Mouse (Mus musculus): ENCODE data around the gene 1110008P14Rik. TPM values are rescaled to one million over a fixed set of nuclear protein-coding genes. Genes with fewer than 3 reads are reported as not detected.

The 1110008P14Rik gene
- 70.6 TPM for polyA plus RNA-seq (2017; shearing (Covaris generic))

GRCm38 (mm10) chr2:32381775-32382223 lies at the start of gene 1110008P14Rik:
1110008P14Rik (minus strand) TSS chr2:32381938.

DNA sequence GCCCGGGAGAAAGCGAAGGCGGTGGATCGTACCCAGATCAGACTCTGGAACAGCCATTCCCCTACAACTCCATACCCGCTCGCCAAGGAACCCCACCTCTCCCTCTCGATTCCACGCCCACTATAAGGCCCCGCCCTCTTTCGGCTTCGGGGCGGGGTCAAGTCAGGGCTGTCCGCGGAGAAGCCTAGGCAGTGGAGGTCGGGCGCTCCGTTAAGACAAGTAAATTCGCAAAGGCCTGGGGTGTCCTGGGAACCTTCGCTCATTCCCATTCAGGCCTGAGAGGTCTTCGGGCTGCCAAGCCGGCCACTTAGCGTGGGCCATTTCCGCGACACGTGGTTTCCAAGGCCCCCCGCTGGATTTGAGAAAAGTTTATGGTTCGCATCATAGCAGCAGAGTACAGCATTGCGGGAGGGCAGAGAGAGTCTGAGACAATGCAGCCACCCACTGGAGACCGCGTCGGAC lies 13.8 kb upstream of the 1110008P14Rik start, which contains the start of gene Ptges2:
Gene Ptges2, plus strand, starts transcription at position 413 of the 462 bp plus-strand sequence.

DNA sequence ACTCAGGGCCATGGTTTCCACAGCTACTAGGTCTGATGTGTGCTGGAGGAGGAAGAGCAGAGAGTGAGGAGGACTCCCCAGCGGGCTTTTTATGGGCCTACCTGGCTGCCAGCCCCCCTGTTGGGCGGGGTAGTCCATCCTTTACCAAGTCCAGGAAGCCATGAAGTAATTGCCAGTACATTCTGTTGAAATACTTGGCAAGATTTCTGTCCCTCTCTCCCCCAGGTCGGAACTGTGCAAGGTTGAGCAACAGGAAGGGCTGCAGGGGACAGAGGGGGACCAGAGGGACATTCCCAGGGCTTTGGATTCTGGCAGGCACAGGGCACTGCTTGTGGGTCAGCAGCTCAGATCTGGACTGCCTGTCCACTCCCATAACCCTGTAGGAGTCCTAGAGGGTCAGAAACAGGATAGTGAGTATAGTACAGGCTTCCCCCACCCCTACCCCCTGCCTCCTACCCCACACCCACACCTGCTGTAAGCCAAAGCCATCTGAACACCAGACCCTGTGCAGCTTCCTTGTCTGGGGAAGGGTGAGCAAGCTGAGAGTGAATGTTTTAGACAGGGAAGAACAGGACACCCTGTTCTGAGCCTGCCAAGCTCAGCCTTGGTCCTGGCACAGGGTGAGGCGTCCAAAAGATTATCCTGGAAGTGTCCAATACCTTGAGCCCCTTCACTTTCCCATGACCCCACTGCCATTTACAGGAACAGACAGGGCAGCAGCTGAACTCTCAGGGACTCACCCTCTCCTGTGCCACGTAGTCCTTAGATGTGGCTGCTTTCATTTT lies 6.2 kb upstream of the 1110008P14Rik start, which contains the start of gene Lcn2:
Gene Lcn2, minus strand, starts transcription at position 547 of the 785 bp plus-strand sequence.

GRCm38 (mm10) chr2:32353007-32353542 lies 28.7 kb downstream of the 1110008P14Rik start, which contains the start of gene Dnm1:
Dnm1 (minus strand) TSS chr2:32353338.

DNA sequence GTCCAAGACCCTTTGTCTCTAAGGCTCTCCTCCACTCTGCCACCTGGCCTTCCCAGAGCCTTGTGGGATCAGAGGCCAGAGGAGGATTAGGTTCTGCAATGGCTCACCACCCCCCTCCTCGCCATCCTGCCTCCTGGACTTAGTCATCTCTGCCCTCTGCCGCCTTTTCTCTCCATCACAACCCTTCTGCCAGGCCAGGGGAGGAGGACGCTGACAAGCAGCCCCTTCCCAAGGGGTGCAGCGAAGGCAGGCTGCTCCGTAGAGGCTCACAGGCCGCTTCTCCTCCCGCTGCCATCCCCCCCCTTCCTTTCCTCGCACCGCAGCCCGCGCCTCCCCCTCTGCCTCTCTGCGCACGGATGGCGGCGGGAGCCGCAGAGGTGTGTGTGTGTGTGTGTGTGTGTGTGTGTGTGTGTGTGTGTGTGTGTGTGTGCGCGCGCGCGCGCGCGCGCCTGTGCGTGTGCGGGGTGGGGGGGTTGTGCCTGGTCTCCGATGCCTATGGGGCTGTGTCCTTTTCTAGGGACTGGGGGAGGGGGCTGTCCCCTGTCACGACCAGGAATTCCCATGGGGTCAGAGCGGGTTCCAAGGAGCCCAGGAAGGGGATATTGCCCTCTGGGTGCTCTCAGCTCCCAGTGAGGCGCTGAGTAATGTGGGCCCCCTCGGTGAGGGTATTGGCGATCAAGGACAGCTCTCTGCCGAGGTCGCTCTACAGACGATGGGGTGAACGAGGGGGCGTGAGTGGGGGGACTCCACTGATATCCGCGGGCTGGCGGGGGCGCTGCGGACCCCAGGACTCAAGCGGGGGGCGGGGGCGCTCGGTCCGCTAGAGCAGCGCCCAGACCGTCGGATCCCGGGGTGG lies 29.4 kb downstream of the 1110008P14Rik start, which contains the start of gene Ciz1:
Gene Ciz1, plus strand, starts transcription at position 177 of the 856 bp plus-strand sequence.

Other genes with a start within 250 kb of the 1110008P14Rik start
- 47.4 TPM for gene Prrc2b, start 230.9 kb downstream of the 1110008P14Rik start, polyA plus RNA-seq (2017; shearing (Covaris generic))
- gene Pomt1, start 145.3 kb downstream of the 1110008P14Rik start, polyA plus RNA-seq (2017; shearing (Covaris generic)) = 8.4 TPM
- 106 TPM for gene Uck1, start 121.8 kb downstream of the 1110008P14Rik start, polyA plus RNA-seq (2017; shearing (Covaris generic))
- gene Golga2, start 94.6 kb downstream of the 1110008P14Rik start, polyA plus RNA-seq (2017; shearing (Covaris generic)) = 36.6 TPM
- 256 TPM for gene Swi5, start 93.9 kb downstream of the 1110008P14Rik start, polyA plus RNA-seq (2017; shearing (Covaris generic))
- 125 TPM for gene Ciz1, start 29.6 kb downstream of the 1110008P14Rik start, polyA plus RNA-seq (2017; shearing (Covaris generic))
- not detected for gene Dnm1, start 28.6 kb downstream of the 1110008P14Rik start, polyA plus RNA-seq (2017; shearing (Covaris generic))
- not detected for gene Lcn2, start 6.3 kb upstream of the 1110008P14Rik start, polyA plus RNA-seq (2017; shearing (Covaris generic))
- 23.8 TPM for gene Ptges2, start 14.0 kb upstream of the 1110008P14Rik start, polyA plus RNA-seq (2017; shearing (Covaris generic))
- 8.7 TPM for gene Naif1, start 68.5 kb upstream of the 1110008P14Rik start, polyA plus RNA-seq (2017; shearing (Covaris generic))
- gene Slc25a25, start 69.5 kb upstream of the 1110008P14Rik start, polyA plus RNA-seq (2017; shearing (Covaris generic)) = 26.7 TPM
- gene Fam102a, start 153.4 kb upstream of the 1110008P14Rik start, polyA plus RNA-seq (2017; shearing (Covaris generic)) = 139 TPM
- gene Dpm2, start 188.9 kb upstream of the 1110008P14Rik start, polyA plus RNA-seq (2017; shearing (Covaris generic)) = 139 TPM
- gene Pip5kl1, start 192.9 kb upstream of the 1110008P14Rik start, polyA plus RNA-seq (2017; shearing (Covaris generic)) = 0.36 TPM
- 0.12 TPM for gene 9430097D07Rik, start 193.7 kb upstream of the 1110008P14Rik start, polyA plus RNA-seq (2017; shearing (Covaris generic))
- gene St6galnac4, start 205.2 kb upstream of the 1110008P14Rik start, polyA plus RNA-seq (2017; shearing (Covaris generic)) = 43.7 TPM
- 5.1 TPM for gene St6galnac6, start 217.8 kb upstream of the 1110008P14Rik start, polyA plus RNA-seq (2017; shearing (Covaris generic))
- not detected for gene Ak1, start 239.8 kb upstream of the 1110008P14Rik start, polyA plus RNA-seq (2017; shearing (Covaris generic))

All from CD4-positive, CD25-positive, alpha-beta regulatory T cell (primary cell).